Mouse (Mus musculus) neural tube, embryonic 11.5 days (tissue): ENCODE measurements around the gene Dcst2. TPM values are rescaled to one million over a fixed set of nuclear protein-coding genes. Genes with fewer than 3 reads are reported as not detected.

Experiments
- ATAC-seq: fragments of 200-750 bp; cut with Nextera tagmentation; 2 replicates; pipeline ENCODE4 v1.8.0; 2017; ENCODE audit warnings: moderate number of reproducible peaks, mild to moderate bottlenecking, moderate TSS enrichment, moderate library complexity; ENCODE audit not compliant: insufficient read depth, low FRiP score, low TSS enrichment
- DNase-seq: peaks from one replicate; pipeline ENCODE4 v3.0.0-alpha.2; 2015; ENCODE audit warnings: low spot score
- H3K27ac ChIP-seq: fragments of 300-500 bp; sonication (generic); 2 replicates; pipeline ENCODE4 v1.5.1; 2014; ENCODE audit warnings: low read depth, mild to moderate bottlenecking, low read length
- H3K27me3 ChIP-seq: fragments of 300-500 bp; sonication (generic); 2 replicates; pipeline ENCODE4 v1.6.1; 2014; ENCODE audit warnings: mild to moderate bottlenecking, low read length, mixed read lengths; ENCODE audit not compliant: control insufficient read depth, insufficient read depth
- H3K36me3 ChIP-seq: fragments of 300-500 bp; sonication (generic); 2 replicates; pipeline ENCODE4 v1.6.1; 2014; ENCODE audit warnings: mild to moderate bottlenecking, low read length, moderate library complexity, mixed read lengths; ENCODE audit not compliant: control insufficient read depth, insufficient read depth
- H3K4me1 ChIP-seq: fragments of 300-500 bp; sonication (generic); 2 replicates; pipeline ENCODE4 v1.6.1; 2014; ENCODE audit warnings: low read length, mixed read lengths; ENCODE audit not compliant: control insufficient read depth, insufficient read depth
- H3K4me2 ChIP-seq: fragments of 300-500 bp; sonication (generic); 2 replicates; pipeline ENCODE4 v1.6.1; 2014; ENCODE audit warnings: low read depth, mild to moderate bottlenecking, moderate library complexity
- H3K4me3 ChIP-seq: fragments of 300-500 bp; sonication (generic); 2 replicates; pipeline ENCODE4 v1.5.1; 2014; ENCODE audit warnings: low read depth, low read length
- H3K9ac ChIP-seq: fragments of 300-500 bp; sonication (generic); 2 replicates; pipeline ENCODE4 v1.6.1; 2014; ENCODE audit warnings: mild to moderate bottlenecking, low read length
- H3K9me3 ChIP-seq: fragments of 300-500 bp; sonication (generic); 2 replicates; pipeline ENCODE4 v1.6.1; 2016; ENCODE audit warnings: low read length; ENCODE audit not compliant: control insufficient read depth
- WGBS: fragments of 180-500 bp; shearing (Covaris S2); extraction: QIAGEN DNeasy Blood & Tissue Kit; methylation state at CpG from one replicate; pipeline ENCODE4 v1.1.7; 2014; 5-methylcytosine and 5-hydroxymethylcytosine counted together
- polyA plus RNA-seq: library from polyadenylated mRNA; unstranded; fragments of >200 nt; fragmentation: Nextera tagmentation; extraction: Ambion mirVana; gene quantifications from 2 replicates; pipeline ENCODE4 v1.2.1, GENCODE M21; 2014

The Dcst2 gene
- polyA plus RNA-seq, 1 experiment from 2014 or later, result not detected

GRCm38 (mm10) chr3:89402693-89403092 lies 40.9 kb downstream of the Dcst2 start, which contains the start of gene Lenep:
Gene Lenep, minus strand, starts transcription at chr3:89402793.
- Histone ChIP-seq H3K9me3 (no peaks in the 10 kb centered on the region), H3K27me3 (no peaks in the 10 kb centered on the region), H3K4me1 (no peaks in the 10 kb centered on the region), H3K27ac (no peak within 1 kb of the TSS), H3K4me3 (no peak within 1 kb of the TSS; the same call in 1 of the 2 replicates), H3K36me3 (peaks cover 3% of the 10 kb centered on the region), H3K4me2 (no peak within 1 kb of the TSS), H3K9ac (no peak within 1 kb of the TSS)
- ATAC-seq (no peak), DNase-seq (no peak)
- WGBS, result 89% methylated on average over 5 of the region's 5 CpGs

- no peak overlapping the region for H3K4me3 ChIP-seq
- no peak overlapping the region for H3K27ac ChIP-seq
- H3K27me3 ChIP-seq, result no peaks in the 10 kb centered on the region
- DNase-seq, result no peak
- no peak for ATAC-seq
- no peak overlapping the region for H3K4me2 ChIP-seq
- no peak overlapping the region for H3K9ac ChIP-seq
- H3K9me3 ChIP-seq, result no peaks in the 10 kb centered on the region
- WGBS, result 93% methylated on average over 6 of the region's 6 CpGs
- peaks cover 5% of the 10 kb centered on the region for H3K36me3 ChIP-seq
- H3K4me1 ChIP-seq, result peaks cover 5% of the 10 kb centered on the region
Observed at GRCm38 (mm10) chr3:89406887-89407286, 45.1 kb downstream of the Dcst2 start.

- no peak overlapping the region for H3K27ac ChIP-seq
- no peak overlapping the region for H3K4me2 ChIP-seq
- H3K9ac ChIP-seq, result no peak overlapping the region
- no peaks in the 10 kb centered on the region for H3K9me3 ChIP-seq
- H3K4me3 ChIP-seq, result no peak overlapping the region
- peaks cover 5% of the 10 kb centered on the region for H3K36me3 ChIP-seq
- WGBS, result 63% methylated on average over 16 of the region's 16 CpGs
- no peaks in the 10 kb centered on the region for H3K27me3 ChIP-seq
- ATAC-seq (no peak), DNase-seq (no peak)
- H3K4me1 ChIP-seq, result peaks cover 5% of the 10 kb centered on the region
Observed at GRCm38 (mm10) chr3:89408448-89408847, 46.7 kb downstream of the Dcst2 start.

- H3K9ac ChIP-seq, result no peak overlapping the region
- ATAC-seq (no peak), DNase-seq (no peak)
- H3K4me1 ChIP-seq, result peaks cover 5% of the 10 kb centered on the region
- peaks cover 6% of the 10 kb centered on the region for H3K36me3 ChIP-seq
- no peaks in the 10 kb centered on the region for H3K27me3 ChIP-seq
- H3K4me3 ChIP-seq, result no peak overlapping the region
- H3K9me3 ChIP-seq, result no peaks in the 10 kb centered on the region
- WGBS, result 95% methylated on average over 3 of the region's 3 CpGs
- H3K4me2 ChIP-seq, result no peak overlapping the region
- no peak overlapping the region for H3K27ac ChIP-seq
Observed at GRCm38 (mm10) chr3:89409701-89410100, 47.9 kb downstream of the Dcst2 start.

GRCm38 (mm10) chr3:89410864-89411263 lies 49.1 kb downstream of the Dcst2 start:
- Histone ChIP-seq H3K4me1 (peaks cover 5% of the 10 kb centered on the region), H3K27me3 (no peaks in the 10 kb centered on the region), H3K36me3 (peaks cover 9% of the 10 kb centered on the region), H3K9me3 (no peaks in the 10 kb centered on the region), H3K27ac (no peak overlapping the region), H3K9ac (peak overlapping the region; percentile 61), H3K4me2 (peak overlapping the region; percentile 69), H3K4me3 (peak overlapping the region; percentile 54)
- ATAC-seq (no peak), DNase-seq (no peak)
- WGBS, result 82% methylated on average over 10 of the region's 10 CpGs

GRCm38 (mm10) chr3:89411490-89412393 lies 50.0 kb downstream of the Dcst2 start, which contains the start of gene Flad1:
Gene Flad1, minus strand, starts transcription at chr3:89411870.
- Histone ChIP-seq H3K27me3 (no peaks in the 10 kb centered on the region), H3K4me2 (peak within 1 kb of the TSS; percentile 69), H3K27ac (no peak within 1 kb of the TSS), H3K9me3 (no peaks in the 10 kb centered on the region), H3K36me3 (peaks cover 11% of the 10 kb centered on the region), H3K4me3 (peak within 1 kb of the TSS; percentile 54), H3K4me1 (peaks cover 7% of the 10 kb centered on the region), H3K9ac (peak within 1 kb of the TSS; percentile 61)
- ATAC-seq (peak; percentile 98), DNase-seq (peak; percentile 97)
- 6% methylated on average over 28 of the region's 28 CpGs for WGBS

- no peak for ATAC-seq
Observed at GRCm38 (mm10) chr3:89416158-89416557, 54.4 kb downstream of the Dcst2 start.

GRCm38 (mm10) chr3:89417131-89417530 lies 55.4 kb downstream of the Dcst2 start:
- no peak for ATAC-seq
- WGBS, result 34% methylated on average over 2 of the region's 2 CpGs
- no peaks in the 10 kb centered on the region for H3K27me3 ChIP-seq

More at GRCm38 (mm10) chr3:89416158-89416557, 54.4 kb downstream of the Dcst2 start:
- Histone ChIP-seq H3K4me3 (peak overlapping the region; percentile 2; the same call in 1 of the 2 replicates), H3K36me3 (peaks cover 6% of the 10 kb centered on the region; the same call in 1 of the 2 replicates), H3K4me1 (peaks cover 16% of the 10 kb centered on the region), H3K27me3 (no peaks in the 10 kb centered on the region), H3K4me2 (no peak overlapping the region; the same call in 1 of the 2 replicates), H3K27ac (no peak overlapping the region), H3K9me3 (no peaks in the 10 kb centered on the region), H3K9ac (no peak overlapping the region)
- DNase-seq, result no peak
- WGBS, result 93% methylated on average over 8 of the region's 8 CpGs

More at GRCm38 (mm10) chr3:89417131-89417530, 55.4 kb downstream of the Dcst2 start:
- Histone ChIP-seq H3K27ac (0 out of 2 replicates have a peak overlapping the region, but pooled peaks have one; percentile 47), H3K9ac (peak overlapping the region; percentile 49), H3K36me3 (peaks cover 6% of the 10 kb centered on the region; the same call in 1 of the 2 replicates), H3K4me3 (peak overlapping the region; percentile 53), H3K4me1 (peaks cover 24% of the 10 kb centered on the region), H3K9me3 (no peaks in the 10 kb centered on the region), H3K4me2 (peak overlapping the region; percentile 77)
- no peak for DNase-seq
